Mouse (Mus musculus) spleen, adult 2 months (tissue): ENCODE measurements around the gene Selenos. TPM values are rescaled to one million over a fixed set of nuclear protein-coding genes. Genes with fewer than 3 reads are reported as not detected.

Experiments used
- DNase-seq, 2 experiments: peaks; one replicate each; pipeline versions ENCODE4 v3.0.0 to v3.0.0-alpha.2; 2012 to 2021; ENCODE audit warnings: low spot score in 2 of 2, low read depth in 1 of 2
- H3K27ac ChIP-seq: fragments of 200-500 bp; 2 replicates; pipeline ENCODE4 v1.5.1; 2012; ENCODE audit warnings: low read length, inconsistent platforms; ENCODE audit not compliant: insufficient read depth
- H3K27me3 ChIP-seq: fragments of 200-500 bp; 2 replicates; pipeline ENCODE4 v1.6.1; 2012; ENCODE audit warnings: mild to moderate bottlenecking, moderate library complexity, low read length, inconsistent platforms; ENCODE audit not compliant: control insufficient read depth, insufficient read depth
- H3K36me3 ChIP-seq: fragments of 200-500 bp; 2 replicates; pipeline ENCODE4 v1.6.1; 2012; ENCODE audit warnings: mild to moderate bottlenecking, low read length, inconsistent platforms; ENCODE audit not compliant: control insufficient read depth, insufficient read depth
- H3K4me1 ChIP-seq: fragments of 200-500 bp; 2 replicates; pipeline ENCODE4 v1.6.1; 2011; ENCODE audit warnings: inconsistent platforms; ENCODE audit not compliant: control insufficient read depth, insufficient read depth, insufficient read length
- H3K4me3 ChIP-seq: fragments of 200-500 bp; 2 replicates; pipeline ENCODE4 v1.5.1; 2011; ENCODE audit warnings: mild to moderate bottlenecking, inconsistent platforms; ENCODE audit not compliant: insufficient read depth, insufficient read length; ENCODE audit errors: extremely low read depth
- CTCF ChIP-seq: fragments of 200-500 bp; IDR thresholded peaks from 2 replicates; pipeline ENCODE4 v1.5.1; 2011; ENCODE audit warnings: mild to moderate bottlenecking, inconsistent platforms; ENCODE audit not compliant: insufficient read depth, insufficient read length, insufficient replicate concordance; ENCODE audit errors: extremely low read depth
- POLR2A ChIP-seq: fragments of 200-500 bp; IDR thresholded peaks from 2 replicates; pipeline ENCODE4 v1.6.1; 2011; ENCODE audit warnings: low read depth, low read length, inconsistent platforms
- WGBS: fragments of 180-500 bp; shearing (Covaris S2); methylation state at CpG from one replicate; pipeline ENCODE4 v1.1.7; 2018; 5-methylcytosine and 5-hydroxymethylcytosine counted together
- polyA plus RNA-seq: library from polyadenylated mRNA; depleted of rRNA; stranded (reverse); fragments of >200 nt; gene quantifications from 2 replicates; pipeline ENCODE4 v1.2.3, GENCODE M21; 2012

Gene Selenos
- polyA plus RNA-seq, 1 experiment, result 63.7 TPM

- Histone ChIP-seq H3K4me3 (no peak overlapping the region), H3K27me3 (no peaks in the 10 kb centered on the region), H3K4me1 (peaks cover 9% of the 10 kb centered on the region; the same call in 1 of the 2 replicates), H3K36me3 (peaks cover 16% of the 10 kb centered on the region), H3K27ac (no peak overlapping the region)
- TF ChIP-seq POLR2A, result no peak
- no peak for TF ChIP-seq CTCF
- WGBS, result 83% methylated on average over 4 of the region's 4 CpGs
- no peak for DNase-seq
Measured at GRCm38 (mm10) chr7:66127951-66128645, 48.6 kb downstream of the Selenos start.

GRCm38 (mm10) chr7:66128857-66129256 lies 49.4 kb downstream of the Selenos start:
- 57% methylated on average over 3 of the region's 3 CpGs for WGBS
- Histone ChIP-seq H3K36me3 (peaks cover 16% of the 10 kb centered on the region), H3K27me3 (no peaks in the 10 kb centered on the region), H3K4me1 (peaks cover 8% of the 10 kb centered on the region; the same call in 1 of the 2 replicates), H3K4me3 (no peak overlapping the region), H3K27ac (no peak overlapping the region)
- no peak for DNase-seq
- TF ChIP-seq CTCF, result no peak
- no peak for TF ChIP-seq POLR2A

DNA sequence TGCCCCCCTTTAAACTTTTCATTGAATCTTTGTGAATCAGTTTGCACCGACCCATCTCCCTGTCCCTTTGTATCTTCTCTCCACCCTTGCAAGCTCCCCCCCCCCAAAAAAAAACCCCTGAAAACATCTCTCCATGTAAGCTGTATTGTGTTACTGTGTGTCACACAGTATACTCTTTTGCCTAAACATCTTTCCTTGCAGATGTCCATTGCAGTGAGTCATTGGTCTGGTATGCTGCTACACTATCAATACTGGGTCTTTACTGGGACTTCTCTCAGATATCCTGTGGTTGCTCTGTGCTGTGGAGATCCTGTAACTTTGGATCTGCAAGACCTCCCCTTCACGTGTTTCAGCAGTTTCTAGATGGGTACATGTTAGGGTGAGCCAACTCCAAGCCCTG lies 50.8 kb downstream of the Selenos start:
- no peak for DNase-seq
- peaks cover 3% of the 10 kb centered on the region; the same call in 1 of the 2 replicates for H3K4me1 ChIP-seq
- no peak overlapping the region for H3K4me3 ChIP-seq
- no peak overlapping the region for H3K27ac ChIP-seq
- no peaks in the 10 kb centered on the region for H3K27me3 ChIP-seq
- WGBS, result 91% methylated on average over 2 of the region's 2 CpGs
- TF ChIP-seq POLR2A (no peak), CTCF (no peak)
- H3K36me3 ChIP-seq, result peaks cover 16% of the 10 kb centered on the region

DNA sequence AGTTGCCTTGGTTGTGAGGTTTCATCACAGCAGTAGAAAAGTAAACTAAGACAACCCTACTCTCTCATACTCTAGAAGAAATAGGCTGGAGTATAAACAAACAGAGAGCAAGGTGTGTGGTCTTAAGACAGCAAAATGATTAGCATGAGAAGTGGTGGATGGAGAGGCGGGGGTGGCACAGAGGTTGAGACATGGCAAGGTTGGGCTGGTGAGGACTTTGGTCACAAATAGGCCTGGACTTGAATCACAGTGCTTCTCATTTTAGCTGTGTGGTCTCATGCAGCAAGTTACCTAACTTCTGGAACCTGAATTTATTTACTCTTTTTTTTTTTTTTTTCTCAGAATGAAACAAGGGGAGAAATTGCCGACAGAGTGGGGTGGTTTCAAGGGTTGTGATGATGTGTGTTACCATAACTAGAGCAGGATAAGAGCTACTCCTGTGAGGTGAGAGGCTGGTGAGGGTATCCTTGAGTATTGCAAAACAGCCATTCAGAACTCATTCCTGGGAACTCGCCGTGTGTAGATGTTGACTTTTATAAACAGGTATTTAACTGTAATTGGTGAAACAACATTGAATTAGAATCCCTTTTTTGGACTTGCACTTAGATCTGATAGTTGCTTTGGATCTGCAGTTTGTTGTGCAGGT lies 52.5 kb downstream of the Selenos start:
- no peak for DNase-seq
- Histone ChIP-seq H3K36me3 (peaks cover 11% of the 10 kb centered on the region), H3K27me3 (no peaks in the 10 kb centered on the region), H3K4me3 (no peak overlapping the region), H3K27ac (no peak overlapping the region), H3K4me1 (peaks cover 6% of the 10 kb centered on the region; the same call in 1 of the 2 replicates)
- TF ChIP-seq POLR2A (no peak), CTCF (no peak)
- 92% methylated on average over 4 of the region's 4 CpGs for WGBS

DNA sequence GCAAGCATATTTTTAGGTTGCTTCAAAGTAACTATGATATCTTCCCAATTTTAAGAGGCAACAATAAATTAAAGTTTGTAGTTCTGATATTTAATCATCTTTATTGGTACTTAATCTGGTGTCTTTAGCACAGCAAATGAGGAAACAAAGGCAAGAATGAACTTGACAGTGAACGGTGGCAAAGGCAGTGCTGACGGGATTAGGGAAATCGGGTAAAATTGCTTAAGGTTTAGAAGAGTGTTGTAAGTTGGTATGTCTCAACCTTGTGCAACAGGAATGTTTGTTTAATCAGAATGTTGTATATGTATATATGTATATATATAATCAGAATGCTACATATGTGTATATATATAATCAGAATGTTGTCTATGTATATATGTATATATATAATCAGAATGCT lies 54.7 kb downstream of the Selenos start:
- Histone ChIP-seq H3K4me1 (peaks cover 6% of the 10 kb centered on the region; the same call in 1 of the 2 replicates), H3K36me3 (peaks cover 8% of the 10 kb centered on the region), H3K4me3 (no peak overlapping the region), H3K27ac (no peak overlapping the region), H3K27me3 (no peaks in the 10 kb centered on the region)
- TF ChIP-seq CTCF (no peak), POLR2A (no peak)
- DNase-seq, result no peak
- WGBS, result 88% methylated on average over 3 of the region's 3 CpGs

DNA sequence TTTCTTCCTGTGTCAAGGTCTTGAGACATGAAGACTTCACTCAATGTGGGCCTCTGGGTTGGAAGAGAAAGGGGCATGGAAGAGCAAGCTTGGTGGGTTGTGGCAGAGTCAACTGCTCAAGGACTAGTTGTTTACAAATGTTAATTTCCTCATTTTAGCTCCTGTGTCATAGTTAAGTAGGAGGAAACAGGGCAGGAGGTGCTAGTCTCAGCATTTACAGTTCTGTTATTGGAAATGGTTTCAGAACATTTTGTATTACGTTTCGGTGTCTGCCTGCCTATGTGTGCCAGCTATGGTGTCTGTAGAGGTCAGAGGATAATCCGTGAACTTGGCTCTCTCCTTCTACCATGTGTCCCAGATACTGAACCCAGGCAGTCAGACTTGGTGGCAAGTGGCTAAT lies 56.2 kb downstream of the Selenos start:
- Histone ChIP-seq H3K4me1 (peaks cover 11% of the 10 kb centered on the region; the same call in 1 of the 2 replicates), H3K4me3 (no peak overlapping the region), H3K36me3 (peaks cover 7% of the 10 kb centered on the region), H3K27me3 (no peaks in the 10 kb centered on the region), H3K27ac (peak overlapping the region; percentile 51; the same call in 1 of the 2 replicates)
- WGBS, result 43% methylated on average over 3 of the region's 3 CpGs
- TF ChIP-seq POLR2A, result no peak
- no peak for TF ChIP-seq CTCF
- DNase-seq, result no peak

- DNase-seq, result no peak
- peaks cover 3% of the 10 kb centered on the region for H3K36me3 ChIP-seq
- peak overlapping the region; percentile 51; the same call in 1 of the 2 replicates for H3K27ac ChIP-seq
- no peak for TF ChIP-seq CTCF
- TF ChIP-seq POLR2A, result no peak
- H3K4me1 ChIP-seq, result peaks cover 11% of the 10 kb centered on the region; the same call in 1 of the 2 replicates
- H3K27me3 ChIP-seq, result no peaks in the 10 kb centered on the region
- no peak overlapping the region for H3K4me3 ChIP-seq
Measured at GRCm38 (mm10) chr7:66136187-66136586, 56.7 kb downstream of the Selenos start.
